Mouse (Mus musculus) lung, adult 10 weeks (tissue): ENCODE data around the gene Foxo1. TPM values are rescaled to one million over a fixed set of nuclear protein-coding genes. Genes with fewer than 3 reads are reported as not detected.

ENCODE experiments used
- polyA plus RNA-seq: library from polyadenylated mRNA; stranded (reverse); fragments of 350-450 nt; fragmentation: Illumina TruSeq; extraction: RNeasy Lipid Tissue Mini Kit (QIAGEN cat#74804); gene quantifications from one replicate; pipeline ENCODE4 v1.2.3, GENCODE M21; 2014; ENCODE audit warnings: low read depth, low replicate concordance; ENCODE audit not compliant: insufficient read depth

Gene Foxo1
- 7.9 TPM for polyA plus RNA-seq

DNA sequence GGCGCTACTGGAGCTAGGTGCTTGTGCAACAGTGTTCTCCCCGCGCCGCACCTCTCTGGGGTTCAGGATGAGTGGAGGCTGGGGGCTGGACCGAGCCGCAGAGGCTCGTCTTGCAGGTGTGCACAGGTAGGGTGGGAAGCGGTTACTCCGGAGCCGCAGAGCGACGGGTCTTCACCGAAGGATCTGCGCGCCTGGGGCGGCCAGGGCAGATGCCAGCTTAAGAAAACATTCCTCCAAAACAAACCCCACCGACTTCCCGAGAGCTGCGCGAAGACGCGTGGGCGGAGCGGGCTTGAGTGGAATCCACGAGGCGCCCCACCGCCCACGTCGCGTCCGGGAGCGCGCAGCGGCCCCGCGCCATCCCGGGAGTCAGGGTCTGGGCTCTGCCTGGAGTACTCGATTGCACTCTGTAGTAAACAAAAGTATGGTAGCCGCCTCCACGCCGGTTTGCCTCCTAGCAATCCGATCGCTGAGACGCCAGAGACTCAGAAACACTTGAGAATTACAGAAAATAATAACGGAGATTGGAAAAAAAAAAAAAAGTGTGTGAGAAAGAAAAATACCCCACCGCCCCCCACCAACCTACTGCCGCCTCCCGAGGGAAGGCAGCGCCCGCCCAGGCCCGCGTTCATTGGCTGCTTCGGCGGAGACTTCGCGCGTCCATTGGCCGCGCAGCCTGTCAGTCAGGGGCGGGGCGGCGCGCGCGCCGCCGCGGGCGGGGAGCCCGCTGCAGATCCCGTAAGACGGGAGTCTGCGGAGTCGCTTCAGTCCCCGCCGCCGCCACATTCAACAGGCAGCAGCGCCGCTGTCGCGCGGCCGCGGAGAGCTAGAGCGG lies at the start of gene Foxo1:
TSS of gene Foxo1 (plus strand) at position 685 of the 835 bp plus-strand sequence.

Other genes starting within 250 kb of the Foxo1 start
- 3.1 TPM for gene Maml3, start 163.3 kb upstream of the Foxo1 start, polyA plus RNA-seq